Mouse (Mus musculus): ENCODE results near the gene Trim29. TPM values are rescaled to one million over a fixed set of nuclear protein-coding genes. Genes with fewer than 3 reads are reported as not detected.

Gene Trim29
- polyA plus RNA-seq, 1 experiment from 2014 or later, result not detected

DNA sequence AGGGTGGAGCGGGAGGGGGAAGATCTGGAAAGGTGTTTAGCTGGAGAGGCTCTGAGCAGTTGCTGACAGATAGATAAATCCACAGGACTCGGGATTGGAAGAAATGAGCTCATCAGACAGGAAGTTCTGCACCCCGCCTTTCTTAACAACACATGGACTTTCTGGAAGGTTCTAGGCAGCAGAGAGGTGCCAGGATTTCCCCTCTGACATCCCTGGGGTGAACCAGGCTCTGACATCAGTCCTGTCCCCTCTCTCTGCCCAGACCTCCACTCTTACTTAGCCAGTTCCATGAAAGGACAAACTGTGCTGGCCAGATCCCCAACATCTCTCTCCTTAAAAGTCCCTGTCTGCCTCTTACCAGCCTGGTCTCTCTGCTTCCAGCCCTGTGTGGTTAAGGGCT is 14.8 kb downstream of the Trim29 start:
- H3K4me3 ChIP-seq (replicated peaks; ENCODE audit: low read length), result no peak overlapping the region
- no peaks in the 10 kb centered on the region for H3K36me3 ChIP-seq (ENCODE audit: control insufficient read depth, insufficient read depth)
- no peaks in the 10 kb centered on the region for H3K9me3 ChIP-seq (ENCODE audit: control insufficient read depth, low read length)
- H3K4me1 ChIP-seq (replicated peaks; ENCODE audit: control insufficient read depth, insufficient read depth, low read length), result no peaks in the 10 kb centered on the region
- no peak overlapping the region for H3K4me2 ChIP-seq (ENCODE audit: low read length)
- H3K9ac ChIP-seq (replicated peaks; ENCODE audit: low read depth, low read length), result no peak overlapping the region
- H3K27me3 ChIP-seq (replicated peaks; ENCODE audit: control insufficient read depth, insufficient read depth, low read length), result no peaks in the 10 kb centered on the region
- 82% methylated on average over 3 of the region's 3 CpGs for WGBS
- ATAC-seq, result no peak
- H3K27ac ChIP-seq (ENCODE audit: low read length), result no peak overlapping the region

DNA sequence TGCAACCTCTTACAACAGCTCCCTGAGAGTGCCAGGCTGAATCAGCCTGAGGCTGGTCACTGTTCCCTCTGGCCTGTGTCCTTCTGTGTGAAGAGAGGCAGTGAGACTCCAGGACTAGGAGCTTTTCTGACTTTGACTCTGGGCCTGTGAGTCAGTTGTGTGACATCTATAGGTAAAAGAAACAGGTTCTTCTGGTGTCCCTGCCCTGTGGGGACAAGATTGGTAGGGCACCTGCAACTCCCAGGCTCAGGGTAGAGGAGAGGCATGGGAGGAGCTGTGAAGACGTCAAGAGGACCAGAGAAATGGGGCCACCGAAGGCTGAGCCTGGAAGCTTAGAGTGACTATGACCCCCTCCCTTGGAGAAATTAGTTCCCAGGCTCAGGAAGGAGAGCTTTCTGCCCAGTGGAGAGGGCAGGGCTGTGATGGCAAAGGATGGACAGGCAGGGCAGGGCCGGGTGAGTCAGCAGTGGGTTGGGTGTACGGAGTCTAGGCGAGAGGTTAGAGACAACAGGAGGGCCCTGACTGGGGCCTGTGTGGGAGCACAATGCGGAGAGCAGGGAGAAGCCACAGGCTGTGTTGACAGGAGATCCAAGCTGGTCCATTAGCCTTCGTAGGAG is 15.5 kb downstream of the Trim29 start:
- WGBS, result 79% methylated on average over 7 of the region's 7 CpGs
- no peaks in the 10 kb centered on the region for H3K36me3 ChIP-seq (ENCODE audit: control insufficient read depth, insufficient read depth)
- no peaks in the 10 kb centered on the region for H3K9me3 ChIP-seq (ENCODE audit: control insufficient read depth, low read length)
- H3K4me3 ChIP-seq (replicated peaks; ENCODE audit: low read length), result no peak overlapping the region
- no peak overlapping the region for H3K9ac ChIP-seq (replicated peaks; ENCODE audit: low read depth, low read length)
- H3K27me3 ChIP-seq (replicated peaks; ENCODE audit: control insufficient read depth, insufficient read depth, low read length), result no peaks in the 10 kb centered on the region
- H3K4me1 ChIP-seq (replicated peaks; ENCODE audit: control insufficient read depth, insufficient read depth, low read length), result 0 out of 2 replicates have a peak, but pooled peaks cover under 1% of the 10 kb centered on the region
- no peak overlapping the region for H3K4me2 ChIP-seq (ENCODE audit: low read length)
- ATAC-seq, result no peak
- H3K27ac ChIP-seq (ENCODE audit: low read length), result no peak overlapping the region

DNA sequence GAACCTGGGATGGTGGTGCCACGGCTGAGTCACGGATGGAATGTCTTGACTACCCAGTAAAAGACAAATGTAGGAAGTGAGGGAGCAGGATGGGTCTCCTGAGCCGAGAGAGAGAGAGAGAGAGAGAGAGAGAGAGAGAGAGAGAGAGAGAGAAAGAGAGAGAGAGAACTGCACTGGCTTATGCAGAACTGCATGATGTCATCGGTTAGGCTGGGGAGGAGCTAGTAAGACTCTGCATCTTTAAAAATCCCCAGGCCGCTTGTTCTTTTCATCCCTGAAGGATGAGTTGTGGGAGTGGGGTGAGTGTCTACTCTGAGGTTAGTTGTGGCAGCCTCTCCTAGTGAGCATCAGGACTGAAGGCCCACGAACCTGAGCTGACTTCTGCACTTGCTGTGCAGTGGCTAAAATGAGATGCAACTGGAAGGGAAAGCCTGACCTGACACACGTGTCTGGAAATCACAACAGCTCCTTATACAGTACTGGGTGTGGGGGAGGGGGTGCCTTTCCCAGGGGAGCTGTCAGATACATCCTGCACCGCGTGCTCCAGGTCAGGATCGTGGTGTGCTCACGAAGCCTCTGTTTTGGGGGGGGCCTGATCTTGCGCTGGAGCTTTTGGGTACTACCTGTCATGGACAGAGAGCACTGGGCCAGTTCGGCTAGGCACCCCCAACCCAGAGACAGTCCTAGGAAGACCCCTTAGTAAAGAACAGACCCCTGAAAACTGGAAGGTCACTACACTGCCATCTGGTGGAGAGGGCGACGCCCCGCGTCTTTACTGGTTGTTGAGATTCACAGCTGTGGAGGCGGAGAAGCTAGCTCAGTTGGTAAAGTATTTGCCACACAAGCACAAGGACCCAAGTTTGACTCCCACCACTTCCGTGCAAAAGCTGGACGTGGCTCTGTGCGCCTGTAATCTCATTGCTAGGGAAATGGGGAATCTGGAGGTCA is 16.8 kb downstream of the Trim29 start:
- Histone ChIP-seq H3K27ac (ENCODE audit: low read length) (no peak overlapping the region), H3K4me1 (replicated peaks; ENCODE audit: control insufficient read depth, insufficient read depth, low read length) (peaks cover 8% of the 10 kb centered on the region; the same call in 1 of the 2 replicates), H3K4me2 (ENCODE audit: low read length) (no peak overlapping the region), H3K27me3 (replicated peaks; ENCODE audit: control insufficient read depth, insufficient read depth, low read length) (no peaks in the 10 kb centered on the region), H3K9ac (replicated peaks; ENCODE audit: low read depth, low read length) (no peak overlapping the region), H3K4me3 (replicated peaks; ENCODE audit: low read length) (no peak overlapping the region), H3K36me3 (ENCODE audit: control insufficient read depth, insufficient read depth) (no peaks in the 10 kb centered on the region), H3K9me3 (ENCODE audit: control insufficient read depth, low read length) (no peaks in the 10 kb centered on the region)
- ATAC-seq, result no peak
- WGBS, result 47% methylated on average over 21 of the region's 21 CpGs

- H3K4me3 ChIP-seq (replicated peaks; ENCODE audit: low read length), result no peak overlapping the region
- H3K9me3 ChIP-seq (ENCODE audit: control insufficient read depth, low read length), result no peaks in the 10 kb centered on the region
- H3K9ac ChIP-seq (replicated peaks; ENCODE audit: low read depth, low read length), result no peak overlapping the region
- no peaks in the 10 kb centered on the region for H3K27me3 ChIP-seq (replicated peaks; ENCODE audit: control insufficient read depth, insufficient read depth, low read length)
- no peaks in the 10 kb centered on the region for H3K36me3 ChIP-seq (ENCODE audit: control insufficient read depth, insufficient read depth)
- H3K27ac ChIP-seq (ENCODE audit: low read length), result no peak overlapping the region
- ATAC-seq, result no peak
- WGBS, result 47% methylated on average over 5 of the region's 5 CpGs
- H3K4me2 ChIP-seq (ENCODE audit: low read length), result no peak overlapping the region
- H3K4me1 ChIP-seq (replicated peaks; ENCODE audit: control insufficient read depth, insufficient read depth, low read length), result peaks cover 8% of the 10 kb centered on the region; the same call in 1 of the 2 replicates
Observed at GRCm38 (mm10) chr9:43330426-43330825, 19.8 kb downstream of the Trim29 start.

- no peaks in the 10 kb centered on the region for H3K27me3 ChIP-seq (replicated peaks; ENCODE audit: control insufficient read depth, insufficient read depth, low read length)
- ATAC-seq, result no peak
- no peaks in the 10 kb centered on the region for H3K9me3 ChIP-seq (ENCODE audit: control insufficient read depth, low read length)
- H3K4me1 ChIP-seq (replicated peaks; ENCODE audit: control insufficient read depth, insufficient read depth, low read length), result peaks cover 8% of the 10 kb centered on the region; the same call in 1 of the 2 replicates
- no peaks in the 10 kb centered on the region for H3K36me3 ChIP-seq (ENCODE audit: control insufficient read depth, insufficient read depth)
- WGBS, result 61% methylated on average over 8 of the region's 8 CpGs
- H3K9ac ChIP-seq (replicated peaks; ENCODE audit: low read depth, low read length), result no peak overlapping the region
- no peak overlapping the region for H3K27ac ChIP-seq (ENCODE audit: low read length)
- H3K4me3 ChIP-seq (replicated peaks; ENCODE audit: low read length), result no peak overlapping the region
- H3K4me2 ChIP-seq (ENCODE audit: low read length), result no peak overlapping the region
Observed at GRCm38 (mm10) chr9:43331476-43332471, 21.1 kb downstream of the Trim29 start.

DNA sequence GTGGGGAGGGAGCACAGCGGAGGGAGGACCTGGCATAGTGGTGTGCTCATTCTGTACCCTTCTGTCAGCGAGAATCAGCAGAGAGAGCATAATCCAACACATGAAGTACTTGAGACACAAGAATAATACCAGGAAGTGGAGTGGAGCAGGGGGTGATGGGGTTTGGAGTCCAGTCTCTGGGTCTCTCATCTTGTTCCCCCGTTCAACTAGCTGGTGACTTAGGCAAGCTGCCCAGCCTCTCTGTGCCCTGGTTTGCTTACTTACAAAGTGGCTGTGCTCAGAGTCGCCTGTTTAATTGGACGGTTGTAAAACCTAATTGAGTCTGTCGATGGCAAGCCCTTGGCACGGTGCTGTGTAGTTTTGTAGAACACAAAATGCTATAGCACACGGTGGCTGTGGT is 23.8 kb downstream of the Trim29 start:
- Histone ChIP-seq H3K9ac (replicated peaks; ENCODE audit: low read depth, low read length) (no peak overlapping the region), H3K4me3 (replicated peaks; ENCODE audit: low read length) (no peak overlapping the region), H3K36me3 (ENCODE audit: control insufficient read depth, insufficient read depth) (no peaks in the 10 kb centered on the region), H3K4me1 (replicated peaks; ENCODE audit: control insufficient read depth, insufficient read depth, low read length) (peaks cover 8% of the 10 kb centered on the region; the same call in 1 of the 2 replicates), H3K4me2 (ENCODE audit: low read length) (no peak overlapping the region), H3K9me3 (ENCODE audit: control insufficient read depth, low read length) (no peaks in the 10 kb centered on the region), H3K27ac (ENCODE audit: low read length) (no peak overlapping the region), H3K27me3 (replicated peaks; ENCODE audit: control insufficient read depth, insufficient read depth, low read length) (no peaks in the 10 kb centered on the region)
- WGBS, result 47% methylated on average over 8 of the region's 8 CpGs
- no peak for ATAC-seq

- no peak overlapping the region for H3K4me3 ChIP-seq (replicated peaks; ENCODE audit: low read length)
- no peak overlapping the region for H3K9ac ChIP-seq (replicated peaks; ENCODE audit: low read depth, low read length)
- H3K4me1 ChIP-seq (replicated peaks; ENCODE audit: control insufficient read depth, insufficient read depth, low read length), result peaks cover 4% of the 10 kb centered on the region
- H3K27me3 ChIP-seq (replicated peaks; ENCODE audit: control insufficient read depth, insufficient read depth, low read length), result no peaks in the 10 kb centered on the region
- no peaks in the 10 kb centered on the region for H3K36me3 ChIP-seq (ENCODE audit: control insufficient read depth, insufficient read depth)
- no peak overlapping the region for H3K27ac ChIP-seq (ENCODE audit: low read length)
- ATAC-seq, result no peak
- H3K9me3 ChIP-seq (ENCODE audit: control insufficient read depth, low read length), result no peaks in the 10 kb centered on the region
- 76% methylated on average over 4 of the region's 4 CpGs for WGBS
- no peak overlapping the region for H3K4me2 ChIP-seq (ENCODE audit: low read length)
Observed at GRCm38 (mm10) chr9:43337636-43338035, 27.0 kb downstream of the Trim29 start.

DNA sequence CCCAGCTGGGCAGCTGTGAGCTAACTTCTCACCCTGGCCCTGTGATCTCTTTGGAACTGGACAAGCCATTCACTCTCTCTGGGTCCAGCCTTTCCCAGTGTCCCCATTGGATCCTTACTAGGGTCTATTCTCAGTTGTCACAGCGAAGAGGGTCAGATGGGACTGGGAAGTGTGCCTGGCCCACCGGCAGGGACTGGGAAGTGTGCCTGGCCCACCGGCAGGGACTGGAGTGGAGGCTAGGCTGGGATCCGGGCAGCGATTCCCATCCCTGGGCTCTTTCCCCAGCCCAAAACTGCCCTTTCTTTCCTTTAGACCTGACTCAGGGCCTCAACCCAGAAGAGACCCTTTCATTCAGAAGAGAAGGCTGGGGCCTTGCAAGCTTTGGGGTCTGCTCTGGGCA is 27.4 kb downstream of the Trim29 start:
- Histone ChIP-seq H3K4me1 (replicated peaks; ENCODE audit: control insufficient read depth, insufficient read depth, low read length) (peaks cover 4% of the 10 kb centered on the region), H3K9ac (replicated peaks; ENCODE audit: low read depth, low read length) (no peak overlapping the region), H3K27me3 (replicated peaks; ENCODE audit: control insufficient read depth, insufficient read depth, low read length) (no peaks in the 10 kb centered on the region), H3K36me3 (ENCODE audit: control insufficient read depth, insufficient read depth) (no peaks in the 10 kb centered on the region), H3K9me3 (ENCODE audit: control insufficient read depth, low read length) (no peaks in the 10 kb centered on the region), H3K4me2 (ENCODE audit: low read length) (no peak overlapping the region), H3K4me3 (replicated peaks; ENCODE audit: low read length) (no peak overlapping the region), H3K27ac (ENCODE audit: low read length) (no peak overlapping the region)
- 77% methylated on average over 5 of the region's 5 CpGs for WGBS
- ATAC-seq, result no peak
